Mouse (Mus musculus) bone marrow macrophage, adult 2 months (primary cell): ENCODE results near the gene Grap2.

Experiments used
- CTCF ChIP-seq: IDR thresholded peaks from 2 replicates; pipeline ENCODE4 v1.5.1; 2012; ENCODE audit warnings: low read depth, mild to moderate bottlenecking, low read length, moderate library complexity
- POLR2A ChIP-seq: IDR thresholded peaks from 2 replicates; pipeline ENCODE4 v1.6.1; 2012; ENCODE audit warnings: mild to moderate bottlenecking, low read depth, low read length, borderline replicate concordance

- TF ChIP-seq POLR2A (no peak), CTCF (no peak)
Observed at GRCm38 (mm10) chr15:80574211-80575040, 2.0 kb downstream of the Grap2 start.
